Mouse (Mus musculus): ENCODE measurements around the gene Olfr1157. TPM values are rescaled to one million over a fixed set of nuclear protein-coding genes. Genes with fewer than 3 reads are reported as not detected.

Olfr1157 gene
- polyA plus RNA-seq (2012; ENCODE audit: insufficient read depth, low replicate concordance): not detected in 2 replicates

- no peaks in the 10 kb centered on the region for H3K4me1 ChIP-seq
- no peaks in the 10 kb centered on the region for H3K9me3 ChIP-seq
- H3K27me3 ChIP-seq (replicated peaks): no peaks in the 10 kb centered on the region
- TF ChIP-seq GATA1 (IDR thresholded peaks at IDR 0.05; ENCODE audit: borderline replicate concordance, low read length) (no peak), FLI1 (IDR thresholded peaks at IDR 0.05; ENCODE audit: low read length) (no peak)
- no peaks in the 10 kb centered on the region for H3K36me3 ChIP-seq (replicated peaks; ENCODE audit: low read length)
- H3K4me3 ChIP-seq (replicated peaks): no peak within 1 kb of the TSS
Observed at GRCm38 (mm10) chr2:87968199-87968598, at the start of gene Olfr1157. Olfr1157 (minus strand) TSS chr2:87968299.

GRCm38 (mm10) chr2:88007515-88008318 is 39.6 kb upstream of the Olfr1157 start, which contains the start of gene Olfr1160:
Olfr1160 (minus strand) TSS chr2:88008268.
- no peaks in the 10 kb centered on the region for H3K9me3 ChIP-seq
- H3K27me3 ChIP-seq (replicated peaks): no peaks in the 10 kb centered on the region
- H3K36me3 ChIP-seq (replicated peaks; ENCODE audit: low read length): no peaks in the 10 kb centered on the region
- H3K4me1 ChIP-seq: no peaks in the 10 kb centered on the region
- TF ChIP-seq FLI1 (IDR thresholded peaks at IDR 0.05; ENCODE audit: low read length) (no peak), GATA1 (IDR thresholded peaks at IDR 0.05; ENCODE audit: borderline replicate concordance, low read length) (no peak)
- H3K4me3 ChIP-seq (replicated peaks): no peak within 1 kb of the TSS

GRCm38 (mm10) chr2:87989813-87990212 is 21.7 kb upstream of the Olfr1157 start, which contains the start of gene Olfr1158:
Olfr1158 (plus strand) TSS chr2:87990113.
- no peak for TF ChIP-seq GATA1 (IDR thresholded peaks at IDR 0.05; ENCODE audit: borderline replicate concordance, low read length)
- no peak for TF ChIP-seq FLI1 (IDR thresholded peaks at IDR 0.05; ENCODE audit: low read length)
- Histone ChIP-seq H3K4me1 (no peaks in the 10 kb centered on the region), H3K9me3 (no peaks in the 10 kb centered on the region), H3K36me3 (replicated peaks; ENCODE audit: low read length) (no peaks in the 10 kb centered on the region), H3K4me3 (replicated peaks) (no peak within 1 kb of the TSS), H3K27me3 (replicated peaks) (no peaks in the 10 kb centered on the region)

- no peak for TF ChIP-seq GATA1 (IDR thresholded peaks at IDR 0.05; ENCODE audit: borderline replicate concordance, low read length)
- no peak for TF ChIP-seq FLI1 (IDR thresholded peaks at IDR 0.05; ENCODE audit: low read length)
- Histone ChIP-seq H3K4me3 (replicated peaks) (no peak within 1 kb of the TSS), H3K9me3 (0 out of 2 replicates have a peak, but pooled peaks cover 2% of the 10 kb centered on the region), H3K36me3 (replicated peaks; ENCODE audit: low read length) (no peaks in the 10 kb centered on the region), H3K4me1 (no peaks in the 10 kb centered on the region), H3K27me3 (replicated peaks) (no peaks in the 10 kb centered on the region)
Observed at GRCm38 (mm10) chr2:87974563-87974962, 6.5 kb upstream of the Olfr1157 start, which contains the start of gene Olfr74. Olfr74 (minus strand) TSS chr2:87974663.

- TF ChIP-seq FLI1 (IDR thresholded peaks at IDR 0.05; ENCODE audit: low read length) (no peak), GATA1 (IDR thresholded peaks at IDR 0.05; ENCODE audit: borderline replicate concordance, low read length) (no peak)
- no peak within 1 kb of the TSS for H3K4me3 ChIP-seq (replicated peaks)
- peaks cover 4% of the 10 kb centered on the region; the same call in 1 of the 2 replicates for H3K9me3 ChIP-seq
Observed at GRCm38 (mm10) chr2:87953000-87953399, 15.1 kb downstream of the Olfr1157 start, which contains the start of gene Olfr1156. Olfr1156 (minus strand) TSS chr2:87953100.

GRCm38 (mm10) chr2:87945037-87945436 is 23.1 kb downstream of the Olfr1157 start, which contains the start of gene Olfr1155:
Olfr1155 (minus strand) TSS chr2:87945137.
- Histone ChIP-seq H3K36me3 (replicated peaks; ENCODE audit: low read length) (no peaks in the 10 kb centered on the region), H3K4me1 (no peaks in the 10 kb centered on the region), H3K4me3 (replicated peaks) (no peak within 1 kb of the TSS), H3K9me3 (peaks cover 8% of the 10 kb centered on the region; the same call in 1 of the 2 replicates), H3K27me3 (replicated peaks) (no peaks in the 10 kb centered on the region)
- TF ChIP-seq GATA1 (IDR thresholded peaks at IDR 0.05; ENCODE audit: borderline replicate concordance, low read length): no peak
- no peak for TF ChIP-seq FLI1 (IDR thresholded peaks at IDR 0.05; ENCODE audit: low read length)

More at GRCm38 (mm10) chr2:87953000-87953399, 15.1 kb downstream of the Olfr1157 start, which contains the start of gene Olfr1156:
- Histone ChIP-seq H3K4me1 (no peaks in the 10 kb centered on the region), H3K36me3 (replicated peaks; ENCODE audit: low read length) (no peaks in the 10 kb centered on the region), H3K27me3 (replicated peaks) (no peaks in the 10 kb centered on the region)

Other genes starting within 250 kb of the Olfr1157 start
- gene Olfr1138, start 228.3 kb downstream of the Olfr1157 start, polyA plus RNA-seq (2012; ENCODE audit: insufficient read depth, low replicate concordance): not detected in 2 replicates
- gene Olfr1140, start 224.5 kb downstream of the Olfr1157 start, polyA plus RNA-seq (2012; ENCODE audit: insufficient read depth, low replicate concordance): not detected in 2 replicates
- gene Olfr1141, start 214.3 kb downstream of the Olfr1157 start, polyA plus RNA-seq (2012; ENCODE audit: insufficient read depth, low replicate concordance): not detected in 2 replicates
- gene Olfr152, start 188.8 kb downstream of the Olfr1157 start, polyA plus RNA-seq (2012; ENCODE audit: insufficient read depth, low replicate concordance): not detected in 2 replicates
- not detected in 2 replicates for gene Olfr1143, start 167.7 kb downstream of the Olfr1157 start, polyA plus RNA-seq (2012; ENCODE audit: insufficient read depth, low replicate concordance)
- gene Olfr1145, start 158.5 kb downstream of the Olfr1157 start, polyA plus RNA-seq (2012; ENCODE audit: insufficient read depth, low replicate concordance): not detected in 2 replicates
- gene Olfr1148, start 137.8 kb downstream of the Olfr1157 start, polyA plus RNA-seq (2012; ENCODE audit: insufficient read depth, low replicate concordance): not detected in 2 replicates
- gene Olfr1150-ps1, start 124.3 kb downstream of the Olfr1157 start, polyA plus RNA-seq (2012; ENCODE audit: insufficient read depth, low replicate concordance): not detected in 2 replicates
- not detected in 2 replicates for gene Olfr1151, start 112.4 kb downstream of the Olfr1157 start, polyA plus RNA-seq (2012; ENCODE audit: insufficient read depth, low replicate concordance)
- gene Olfr1152, start 101.8 kb downstream of the Olfr1157 start, polyA plus RNA-seq (2012; ENCODE audit: insufficient read depth, low replicate concordance): 0.43 TPM in 1 of 2 replicates, not detected in the other
- not detected in 2 replicates for gene Olfr1153, start 73.3 kb downstream of the Olfr1157 start, polyA plus RNA-seq (2012; ENCODE audit: insufficient read depth, low replicate concordance)
- gene Olfr1154, start 63.1 kb downstream of the Olfr1157 start, polyA plus RNA-seq (2012; ENCODE audit: insufficient read depth, low replicate concordance): not detected in 2 replicates
- not detected in 2 replicates for gene Olfr1155, start 23.2 kb downstream of the Olfr1157 start, polyA plus RNA-seq (2012; ENCODE audit: insufficient read depth, low replicate concordance)
- gene Olfr1156, start 15.2 kb downstream of the Olfr1157 start, polyA plus RNA-seq (2012; ENCODE audit: insufficient read depth, low replicate concordance): not detected in 2 replicates
- gene Olfr74, start 6.4 kb upstream of the Olfr1157 start, polyA plus RNA-seq (2012; ENCODE audit: insufficient read depth, low replicate concordance): not detected in 2 replicates
- not detected in 2 replicates for gene Olfr1158, start 21.8 kb upstream of the Olfr1157 start, polyA plus RNA-seq (2012; ENCODE audit: insufficient read depth, low replicate concordance)
- gene Olfr1160, start 40.0 kb upstream of the Olfr1157 start, polyA plus RNA-seq (2012; ENCODE audit: insufficient read depth, low replicate concordance): not detected in 2 replicates
- gene Olfr1161, start 54.5 kb upstream of the Olfr1157 start, polyA plus RNA-seq (2012; ENCODE audit: insufficient read depth, low replicate concordance): not detected in 2 replicates
- not detected in 2 replicates for gene Olfr73, start 69.4 kb upstream of the Olfr1157 start, polyA plus RNA-seq (2012; ENCODE audit: insufficient read depth, low replicate concordance)
- gene Olfr1162, start 82.8 kb upstream of the Olfr1157 start, polyA plus RNA-seq (2012; ENCODE audit: insufficient read depth, low replicate concordance): not detected in 2 replicates
- not detected in 2 replicates for gene Olfr1163, start 103.5 kb upstream of the Olfr1157 start, polyA plus RNA-seq (2012; ENCODE audit: insufficient read depth, low replicate concordance)
- not detected in 2 replicates for gene Olfr1164, start 125.7 kb upstream of the Olfr1157 start, polyA plus RNA-seq (2012; ENCODE audit: insufficient read depth, low replicate concordance)
- gene Olfr1166, start 160.0 kb upstream of the Olfr1157 start, polyA plus RNA-seq (2012; ENCODE audit: insufficient read depth, low replicate concordance): not detected in 2 replicates
- not detected in 2 replicates for gene Olfr1167, start 186.9 kb upstream of the Olfr1157 start, polyA plus RNA-seq (2012; ENCODE audit: insufficient read depth, low replicate concordance)
- gene Olfr1168, start 213.6 kb upstream of the Olfr1157 start, polyA plus RNA-seq (2012; ENCODE audit: insufficient read depth, low replicate concordance): not detected in 2 replicates